Mouse (Mus musculus) cerebellum, postnatal 25 days (tissue): Measurements from ENCODE around the gene Inpp4b.
A peak's percentile ranks its signal among the peaks of the same experiment; 100 is the strongest.
"Not testable (repeated sequence)": the region's sequence is repeated elsewhere in the genome, so short reads cannot be mapped to it uniquely, and the experiment has no call there.

Experiments used
- DNase-seq, 2 experiments: peaks; one replicate each; pipeline ENCODE4 v3.0.0; 2021; ENCODE audit warnings: mixed read lengths in 2 of 2

The Inpp4b gene

DNA sequence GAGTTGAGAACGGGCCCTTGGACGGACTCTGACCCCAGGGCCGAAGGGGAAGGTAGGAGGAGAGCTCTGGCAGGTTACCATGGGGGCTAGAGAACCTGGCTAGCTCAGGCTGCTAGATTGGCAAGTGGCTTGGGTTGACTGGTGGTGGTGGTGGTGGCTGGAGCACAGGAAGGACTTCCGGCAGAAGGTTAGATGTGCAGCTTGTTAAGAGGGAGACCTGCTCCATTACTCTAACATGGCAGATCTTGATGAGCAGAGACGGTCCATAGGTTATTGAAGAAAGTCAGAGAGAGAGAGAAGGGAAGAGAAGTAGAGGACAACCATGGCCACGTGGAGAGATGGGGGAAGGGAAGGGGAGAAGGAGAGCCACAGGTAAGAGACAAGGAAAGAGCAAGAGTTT lies 437.8 kb downstream of the Inpp4b start:
- no peak for DNase-seq

DNA sequence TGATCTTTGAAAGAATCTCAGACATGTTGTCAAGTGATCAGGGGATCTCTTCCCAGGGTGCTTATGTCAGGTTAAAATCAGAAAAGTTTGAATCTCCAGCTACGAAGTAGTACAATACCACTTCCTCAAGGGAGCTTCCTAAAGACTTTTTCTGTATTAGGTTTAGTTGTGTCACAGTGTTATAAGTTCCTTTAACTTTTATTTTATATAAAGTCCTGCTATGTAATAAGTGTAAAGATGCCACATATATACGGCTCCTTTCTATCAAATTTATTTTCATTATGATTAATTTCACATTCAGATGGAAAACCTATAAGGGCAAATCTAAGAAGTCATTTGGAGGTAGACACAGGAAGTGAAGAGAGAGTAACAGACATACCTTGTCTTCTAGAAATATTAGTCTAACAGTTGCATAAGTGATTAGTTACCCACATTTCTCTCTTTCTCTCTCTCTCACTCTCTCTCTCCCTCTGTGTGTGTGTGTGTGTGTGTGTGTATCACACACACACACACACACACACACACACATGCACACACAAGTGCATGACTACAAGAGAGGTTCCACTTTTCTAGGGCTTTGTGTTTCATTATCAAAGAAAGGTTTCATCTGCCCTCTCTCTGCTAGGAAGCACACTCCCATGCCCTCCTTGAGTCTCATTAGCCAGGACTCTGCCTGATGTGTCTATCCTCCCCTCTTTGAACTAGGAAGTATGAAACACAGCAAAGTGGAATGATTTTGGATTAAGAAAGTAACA lies 438.7 kb downstream of the Inpp4b start:
- DNase-seq: no peak

DNA sequence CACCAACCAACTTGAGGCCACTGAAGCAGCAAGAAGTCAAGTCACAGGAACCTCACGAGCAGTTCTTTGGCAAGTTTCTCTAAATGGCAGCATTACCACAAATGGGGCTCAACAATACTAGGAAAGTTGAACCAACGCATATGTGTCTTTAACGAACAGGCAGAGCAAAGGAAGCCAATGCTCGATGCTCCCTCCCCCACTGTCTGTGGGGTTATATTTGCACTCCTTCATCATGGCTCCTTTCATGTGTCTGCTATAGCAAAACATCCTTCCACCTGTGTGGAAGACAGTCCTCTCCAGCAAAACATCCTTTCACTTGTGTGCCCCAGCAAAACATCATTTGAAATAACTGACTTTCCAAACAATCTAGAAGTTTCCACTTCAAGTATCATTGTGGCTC lies 440.4 kb downstream of the Inpp4b start:
- no peak for DNase-seq

DNA sequence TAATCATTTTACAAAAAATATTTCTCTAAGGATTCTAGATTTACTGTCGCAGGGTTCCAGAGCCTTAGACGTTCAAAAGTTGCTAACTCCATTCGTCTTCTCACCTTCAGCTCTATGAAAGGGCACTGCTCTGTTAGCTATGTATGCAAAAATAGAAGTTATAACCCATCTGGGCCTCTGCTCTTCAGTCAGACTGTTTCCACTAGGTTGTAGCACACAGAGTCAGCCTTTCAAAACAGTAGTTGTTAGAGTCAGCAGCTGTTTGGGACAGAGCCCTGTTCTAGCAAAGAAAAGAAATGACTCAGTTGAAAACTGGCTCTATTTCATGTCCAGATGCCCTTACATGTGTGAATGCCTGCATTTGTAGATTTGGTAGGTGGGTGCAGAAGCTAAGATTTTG lies 442.4 kb downstream of the Inpp4b start:
- DNase-seq: no peak

DNA sequence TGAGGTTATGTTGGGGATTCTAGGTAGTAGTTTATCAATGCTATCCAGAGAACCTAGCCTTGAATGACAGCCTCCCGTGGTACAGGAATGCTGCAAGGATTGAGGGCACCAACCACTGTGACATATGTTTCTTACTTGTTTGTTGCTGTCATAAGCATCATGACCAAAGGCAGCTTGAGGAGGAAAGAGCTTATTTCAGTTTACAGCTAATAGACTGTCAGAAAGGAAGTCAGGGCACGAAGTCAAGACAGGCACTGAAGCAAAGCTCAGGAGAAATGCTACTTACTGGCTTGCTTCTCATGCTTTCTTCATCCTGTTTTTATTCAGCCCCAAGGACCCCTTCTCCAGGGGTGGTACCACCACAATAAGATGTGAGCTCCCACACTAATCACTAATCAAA lies 446.1 kb downstream of the Inpp4b start:
- DNase-seq: no peak

DNA sequence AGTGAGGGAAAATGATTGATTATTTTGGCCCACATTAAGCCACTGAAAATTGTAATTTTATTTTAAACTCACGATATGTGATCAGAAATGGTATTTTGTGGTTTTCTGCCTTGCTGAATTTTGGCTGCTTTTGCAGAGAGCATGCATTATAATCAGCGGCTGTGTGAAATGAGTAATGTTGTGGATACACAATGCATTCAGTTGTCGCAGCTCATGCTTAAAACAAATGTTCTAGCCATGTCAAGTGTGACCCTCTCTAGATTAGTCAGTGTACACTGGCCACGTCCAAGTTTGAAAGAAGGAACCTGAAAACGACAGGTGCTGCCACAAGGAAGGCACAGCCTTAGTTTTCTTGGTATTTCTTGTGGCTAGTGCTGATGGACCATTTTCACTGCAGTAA lies 450.3 kb downstream of the Inpp4b start:
- DNase-seq: no peak

DNA sequence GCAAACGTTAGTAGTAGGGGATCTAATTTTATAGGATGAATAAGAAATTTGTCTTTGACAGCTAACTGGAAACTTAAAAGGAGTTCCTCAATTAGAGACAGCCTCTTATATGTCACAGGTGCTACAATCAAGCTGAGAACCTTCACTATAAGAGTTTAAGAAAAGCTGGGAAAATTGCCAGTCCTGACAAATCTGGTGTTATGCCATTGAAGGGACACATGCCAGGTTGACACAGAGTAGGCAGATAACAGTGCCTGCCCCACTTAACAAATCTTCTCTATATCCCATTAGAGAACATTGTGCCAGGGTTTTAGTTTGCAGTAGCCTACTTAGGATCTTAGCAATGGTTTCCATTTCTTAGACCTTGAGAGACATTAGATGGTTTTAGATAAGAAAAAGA lies 456.1 kb downstream of the Inpp4b start:
- peak; percentile 47 to 66 for DNase-seq

DNA sequence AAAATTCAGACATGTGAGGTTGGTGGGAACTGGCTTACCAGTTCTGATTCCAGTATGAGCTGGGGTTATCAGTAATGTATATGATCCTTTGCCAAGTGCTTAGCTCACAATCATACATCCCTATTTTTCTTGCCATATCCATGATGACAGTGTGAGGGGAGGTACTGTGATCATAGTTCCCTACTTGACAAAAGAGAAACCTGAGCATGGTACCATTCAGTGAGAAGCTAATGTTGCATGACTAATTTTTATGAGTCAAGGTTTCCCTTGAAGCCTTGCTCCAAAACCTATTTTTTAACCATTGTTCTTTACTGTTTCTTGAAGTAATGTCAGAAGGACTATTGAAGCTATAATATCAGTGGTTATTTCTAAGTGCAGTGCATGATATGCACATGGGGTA lies 458.4 kb downstream of the Inpp4b start:
- no peak for DNase-seq

DNA sequence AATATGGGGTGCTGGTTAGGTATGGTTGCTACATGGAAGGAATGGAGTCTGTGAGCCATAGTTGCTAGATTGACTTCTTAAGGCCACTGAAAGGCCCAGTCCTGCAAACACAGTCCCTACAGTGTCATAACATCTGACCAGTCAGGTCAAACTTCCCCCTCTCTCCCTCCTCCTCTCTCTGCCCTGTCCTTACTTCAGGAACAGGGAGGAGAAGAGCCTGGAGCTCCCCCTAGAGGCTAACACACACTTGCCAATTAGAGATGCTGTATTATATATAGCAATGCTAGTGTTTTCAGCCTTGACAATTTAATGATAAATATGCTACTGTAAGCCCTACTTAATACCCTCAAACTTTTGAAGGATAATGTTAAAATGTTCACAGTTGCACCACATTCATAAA lies 464.4 kb downstream of the Inpp4b start:
- DNase-seq: peak; percentile 51 to 75

DNA sequence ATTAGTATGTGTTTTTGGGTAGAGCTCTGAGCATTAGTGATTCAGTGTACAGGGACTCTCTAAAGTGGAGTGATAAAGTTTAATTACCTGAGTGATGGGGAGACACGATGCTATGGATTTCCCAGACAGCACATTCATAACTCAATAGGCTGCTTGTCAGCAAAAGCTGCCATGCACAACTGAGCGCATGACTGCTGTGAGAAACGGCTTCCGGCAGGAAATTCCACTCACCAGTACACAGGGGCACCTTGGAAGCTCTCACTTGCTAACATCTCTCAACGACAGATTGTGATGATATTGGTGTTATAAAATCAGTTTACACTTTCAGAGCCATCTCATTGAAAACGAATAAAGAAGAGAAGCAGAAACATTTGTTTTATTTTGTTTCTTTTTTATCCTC lies 465.2 kb downstream of the Inpp4b start:
- DNase-seq: no peak

DNA sequence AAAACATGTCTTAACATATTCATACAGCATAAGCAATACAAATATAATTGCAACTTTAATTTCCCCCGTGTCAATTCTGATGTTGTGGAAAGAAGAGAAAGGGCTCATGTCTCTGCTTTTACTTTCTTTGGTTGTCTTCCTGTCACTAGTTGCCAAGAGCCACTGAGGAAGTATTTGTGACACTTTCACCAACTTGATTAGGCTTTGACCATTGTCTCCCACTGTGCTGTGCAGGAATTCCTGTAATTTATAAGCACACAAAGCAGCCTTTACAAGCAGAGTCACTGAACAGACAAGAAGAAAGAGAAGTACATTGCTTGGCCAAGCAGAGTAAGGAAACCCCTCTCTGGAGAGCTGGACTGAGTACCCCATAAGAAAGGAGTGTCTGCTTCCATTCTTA lies 466.1 kb downstream of the Inpp4b start:
- DNase-seq: no peak

DNA sequence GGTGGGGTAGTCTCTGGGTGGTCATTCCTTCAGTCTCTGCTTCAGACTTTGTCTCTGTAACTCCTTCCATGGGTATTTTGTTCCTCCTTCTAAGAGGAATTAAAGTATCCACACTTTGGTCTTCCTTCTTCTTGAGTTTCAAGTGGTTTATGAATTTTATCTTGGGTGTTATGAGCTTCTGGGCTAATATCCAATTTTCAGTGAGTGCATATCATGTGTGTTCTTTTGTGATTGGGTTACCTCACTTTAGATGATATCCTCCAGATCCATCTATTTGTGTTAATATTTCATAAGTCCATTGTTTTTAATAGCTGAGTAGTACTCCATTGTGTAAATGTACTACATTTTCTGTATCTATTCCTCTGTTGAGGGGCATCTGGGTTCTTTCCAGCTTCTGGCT lies 467.1 kb downstream of the Inpp4b start:
- DNase-seq: not testable (repeated sequence)

DNA sequence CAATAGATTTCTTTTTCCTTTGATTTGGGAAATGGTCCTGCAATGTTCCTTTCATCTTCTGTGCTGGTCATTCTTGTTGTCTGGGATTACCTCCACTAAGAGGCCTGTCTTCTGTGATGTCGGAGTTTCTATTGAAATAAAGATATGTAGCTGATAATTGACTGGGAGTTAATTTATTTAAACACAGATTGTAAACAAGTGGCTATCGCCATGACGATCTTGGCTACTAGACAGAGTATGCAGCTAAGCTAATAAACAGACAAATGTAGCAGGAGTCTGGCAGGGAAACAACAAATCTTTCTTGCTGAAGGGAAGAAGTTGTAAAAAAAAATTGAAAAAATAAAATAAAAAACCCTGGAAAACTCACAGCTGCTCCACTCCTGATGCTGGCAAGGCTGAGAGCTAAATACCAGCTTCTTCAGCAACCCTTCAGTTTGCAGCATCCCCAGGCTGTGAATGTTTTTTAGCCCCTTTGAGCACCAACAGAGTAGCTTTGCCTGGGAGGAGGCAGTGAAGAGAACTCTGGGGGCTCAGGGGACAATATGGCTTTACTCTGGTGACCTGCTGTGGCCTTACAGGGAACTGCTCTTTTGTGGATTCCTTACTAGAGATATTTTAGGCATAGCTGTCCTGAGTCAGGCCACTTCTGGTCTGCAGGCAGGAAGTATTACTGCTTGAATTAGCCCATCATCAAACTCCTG lies 469.8 kb downstream of the Inpp4b start:
- peak; percentile 28 to 40 for DNase-seq

DNA sequence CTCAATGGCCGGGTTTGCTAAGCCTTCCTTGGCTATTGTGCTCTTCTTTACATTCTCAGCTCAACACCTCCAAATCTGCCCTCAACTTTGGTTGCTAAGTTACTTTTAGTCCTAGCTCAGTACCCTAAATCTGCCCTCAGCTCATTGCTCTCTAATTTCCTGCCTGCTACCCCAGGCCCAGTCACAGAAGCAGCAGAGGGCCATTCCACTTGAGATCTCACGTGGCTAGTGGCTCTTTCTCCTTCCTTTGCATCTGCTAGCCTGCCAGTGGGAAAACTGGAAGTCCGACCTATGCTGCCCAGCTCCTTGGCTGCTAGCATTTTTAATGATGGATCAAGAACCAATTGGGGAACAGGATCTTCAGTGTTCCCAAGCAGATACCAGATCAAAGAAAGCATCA lies 472.4 kb downstream of the Inpp4b start:
- DNase-seq: no peak

DNA sequence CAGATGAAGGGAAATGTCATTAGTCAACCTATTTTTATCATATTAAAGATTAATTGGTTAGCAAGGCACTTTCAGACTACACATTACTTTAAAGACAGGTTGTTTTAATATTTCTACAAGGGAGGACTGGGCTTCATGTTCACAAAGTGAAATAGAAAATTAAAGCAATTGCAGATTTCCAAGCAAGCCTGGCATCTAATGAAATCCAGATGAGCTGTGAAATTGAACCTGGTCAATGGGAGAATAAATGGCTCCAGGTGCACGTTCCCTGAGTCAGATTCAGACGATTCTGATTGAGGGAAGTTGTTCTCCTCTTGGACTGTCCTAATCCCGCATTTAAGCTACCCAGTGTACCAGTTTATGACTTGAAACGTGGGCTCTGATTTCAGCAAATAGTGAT lies 473.2 kb downstream of the Inpp4b start:
- DNase-seq: no peak

DNA sequence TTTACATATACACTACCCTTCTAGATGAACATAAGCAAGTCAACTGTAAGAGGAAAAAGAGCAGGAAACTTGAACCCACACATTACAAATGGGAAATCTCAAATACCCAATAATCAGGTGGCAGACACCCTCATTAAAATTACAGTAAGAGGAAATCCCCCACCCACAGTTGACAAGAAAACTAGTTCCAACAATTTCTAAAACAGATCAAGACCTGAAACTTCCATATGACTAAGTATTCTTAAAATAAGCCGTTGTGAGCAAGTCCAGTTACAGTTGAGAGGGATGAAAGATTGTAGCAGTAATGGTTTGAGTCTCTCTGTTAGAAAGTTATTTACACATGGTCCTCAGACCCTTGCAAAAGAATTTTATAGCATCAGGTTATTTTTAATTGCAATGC lies 480.8 kb downstream of the Inpp4b start:
- DNase-seq: no peak

DNA sequence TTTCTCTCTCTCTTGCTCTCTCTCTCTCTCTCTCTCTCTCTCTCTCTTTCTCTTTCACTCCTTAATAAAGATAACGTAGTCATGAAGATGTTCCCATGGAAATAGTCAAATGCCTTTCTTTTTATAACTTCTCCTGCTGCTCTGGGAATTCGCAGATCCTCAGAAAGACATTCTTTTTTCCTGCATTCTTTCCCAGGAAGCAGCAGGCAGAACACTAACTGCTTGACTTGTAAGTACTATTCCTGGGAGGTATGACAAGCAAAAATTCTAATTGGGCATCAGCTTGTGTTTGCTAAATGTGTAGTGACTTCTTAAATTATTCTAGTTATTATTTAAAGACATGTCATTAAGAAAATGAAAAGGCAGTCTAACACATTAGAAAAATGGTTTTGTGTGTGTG lies 482.6 kb downstream of the Inpp4b start:
- DNase-seq: no peak

DNA sequence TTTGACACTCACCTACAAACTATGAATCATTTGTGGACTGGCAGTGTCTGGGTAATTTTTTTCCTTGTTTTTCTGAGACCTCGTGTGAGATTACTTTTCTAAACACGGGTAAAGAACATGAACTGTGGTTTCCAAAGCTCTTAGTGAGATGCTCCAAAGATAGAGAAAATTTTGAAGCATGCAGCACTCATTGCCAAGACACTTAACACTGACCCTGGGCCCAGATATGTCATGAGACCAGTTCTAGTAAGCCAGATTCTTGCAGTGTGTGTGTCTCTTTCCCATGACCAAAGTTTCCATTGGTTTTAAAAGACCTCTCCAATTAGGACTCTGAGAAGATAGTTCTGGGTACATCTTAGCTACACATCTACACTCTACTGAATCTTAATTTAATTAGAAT lies 484.1 kb downstream of the Inpp4b start:
- no peak for DNase-seq

DNA sequence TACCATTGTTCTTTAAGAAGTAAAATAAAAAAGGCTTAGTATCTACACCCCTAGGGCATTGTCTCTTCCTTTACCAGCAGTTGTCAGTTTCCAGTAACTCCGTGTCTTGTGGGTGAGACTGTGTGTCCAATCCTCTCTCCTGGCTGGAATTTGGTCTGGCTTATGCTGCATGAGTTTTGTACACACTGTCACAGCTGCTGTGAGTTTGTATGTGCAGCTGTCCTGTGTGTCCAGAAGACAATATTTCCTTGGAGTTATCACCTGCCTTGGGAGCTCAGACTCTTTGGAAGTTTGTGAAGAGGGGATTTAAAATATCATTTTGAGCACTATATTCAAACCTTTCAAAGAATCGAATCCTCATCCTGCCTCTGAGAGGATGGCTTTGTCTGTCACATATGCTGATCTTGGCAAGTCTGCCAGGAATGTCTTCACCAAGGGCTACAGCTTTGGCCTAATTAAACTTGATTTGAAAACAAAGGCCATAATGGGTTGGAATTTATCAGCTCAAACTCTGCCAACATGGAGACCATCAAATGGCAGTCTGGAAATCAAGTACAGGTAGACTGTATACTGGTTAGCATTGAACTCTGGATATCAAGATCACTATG lies 485.1 kb downstream of the Inpp4b start:
- peak in 1 of 2 experiments; percentile 45 for DNase-seq

DNA sequence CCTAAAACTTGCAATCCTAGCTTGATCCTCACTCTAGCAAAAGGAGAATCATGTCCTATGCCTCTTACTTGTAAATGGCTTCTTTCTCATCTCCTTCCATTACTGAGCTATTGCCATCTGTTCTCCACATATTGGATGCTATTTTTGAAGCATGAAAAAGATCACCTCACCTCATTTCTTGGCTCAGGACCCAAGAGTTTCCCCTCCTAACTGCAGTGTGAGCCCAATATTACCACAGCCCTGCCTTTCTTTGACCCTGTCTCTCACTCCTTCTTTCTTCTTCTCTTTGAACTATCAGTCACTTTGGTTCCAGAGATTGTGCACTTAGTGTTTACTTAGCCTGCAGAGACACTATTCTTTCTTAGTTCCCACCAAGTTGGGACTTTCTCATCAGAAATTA lies 489.1 kb downstream of the Inpp4b start:
- DNase-seq: peak in 1 of 2 experiments; percentile 67

DNA sequence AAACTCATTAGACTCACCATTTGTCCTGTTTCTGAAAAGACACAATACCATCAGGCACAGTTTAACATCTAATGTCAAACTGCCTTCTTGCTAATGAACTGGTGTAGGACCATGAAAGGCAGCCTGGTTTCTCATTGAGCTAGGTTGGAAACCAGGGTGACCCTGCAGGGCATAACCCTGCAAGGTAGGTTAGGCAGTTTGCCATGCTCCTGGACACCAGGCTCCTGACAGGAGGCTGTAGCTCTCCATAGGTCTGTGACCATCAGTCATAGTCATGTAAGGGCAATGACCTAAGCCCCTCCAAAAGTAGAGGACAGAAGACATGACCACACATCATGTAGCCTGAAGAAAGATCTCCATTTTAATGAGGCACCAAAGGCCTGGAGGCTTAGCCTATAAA lies 491.5 kb downstream of the Inpp4b start:
- no peak for DNase-seq

DNA sequence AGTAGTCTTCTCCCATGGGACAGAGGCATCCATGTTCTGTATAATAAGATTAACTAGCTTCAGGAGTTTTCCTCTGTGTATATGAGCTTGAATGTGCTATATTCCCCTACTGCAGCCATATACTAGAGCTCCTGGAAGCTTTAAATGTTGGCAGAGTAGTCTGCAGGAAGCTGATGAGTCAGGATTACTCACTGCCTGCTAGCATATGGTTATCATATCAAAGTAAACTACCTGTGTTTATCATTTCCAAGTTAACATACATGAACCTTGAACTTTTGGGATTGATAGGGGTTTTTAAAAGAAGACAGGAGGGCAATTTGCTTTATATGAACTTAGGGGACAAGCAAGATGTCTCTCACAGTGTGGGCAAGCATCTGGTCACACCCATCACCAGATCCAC lies 498.2 kb downstream of the Inpp4b start:
- DNase-seq: no peak

DNA sequence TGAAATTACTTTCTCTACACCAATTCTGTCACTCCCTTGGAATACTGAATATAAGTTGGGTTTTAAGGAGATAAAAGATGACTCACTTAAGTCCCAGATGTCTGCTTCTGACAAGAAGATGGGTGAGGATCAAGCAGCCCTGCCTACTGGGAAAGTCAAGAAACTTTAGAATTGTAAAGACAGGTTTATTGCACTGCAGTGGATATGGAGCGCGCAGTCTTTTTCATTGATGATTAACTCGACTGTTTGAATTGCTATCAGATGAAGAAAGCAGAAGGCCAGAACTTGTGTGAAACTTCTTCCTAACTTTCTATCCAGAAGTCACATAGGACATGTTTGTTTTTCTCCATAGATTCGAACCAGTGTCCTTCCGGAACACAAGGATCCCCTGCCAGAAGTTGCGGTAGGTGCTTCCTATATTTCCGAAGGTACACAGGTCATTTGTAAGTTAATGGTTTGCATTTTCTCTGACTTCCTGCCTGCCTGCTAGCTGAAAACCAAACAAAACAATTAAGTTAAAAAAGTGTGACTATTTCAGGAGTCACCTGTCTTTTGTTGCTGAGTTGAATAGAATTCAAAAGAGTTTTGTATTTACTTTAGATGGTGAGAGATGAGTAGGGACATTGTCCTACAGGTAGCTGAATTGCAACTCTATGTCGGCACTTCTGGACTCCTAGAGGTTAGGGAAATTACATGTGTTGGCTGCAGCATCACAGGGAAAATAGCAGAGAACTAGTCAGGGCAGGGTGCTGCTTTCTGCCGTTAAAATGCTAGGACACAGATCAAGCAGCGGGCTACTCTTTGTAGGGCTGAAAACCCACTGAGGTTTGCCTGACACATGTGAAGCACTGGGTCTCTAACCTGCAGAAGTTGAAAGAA lies 502.0 kb downstream of the Inpp4b start:
- no peak for DNase-seq
